Mouse (Mus musculus): ENCODE measurements around the gene Mcidas.

GRCm38 (mm10) chr13:113045458-113046110 lies 51.9 kb downstream of the Mcidas start:
- no peak for TF ChIP-seq CTCF (IDR thresholded peaks at IDR 0.05; ENCODE audit: low read depth, low read length)
- no peak for TF ChIP-seq EP300 (IDR thresholded peaks at IDR 0.05; ENCODE audit: insufficient read depth, low read depth, low read length)
